Mouse (Mus musculus) midbrain, embryonic 16.5 days (tissue): ENCODE results near the gene Mark3. TPM values are rescaled to one million over a fixed set of nuclear protein-coding genes. Genes with fewer than 3 reads are reported as not detected.

Source experiments
- ATAC-seq: fragments of 200-750 bp; cut with Nextera tagmentation; 2 replicates; pipeline ENCODE4 v1.8.0; 2017; ENCODE audit warnings: moderate TSS enrichment
- H3K27ac ChIP-seq: fragments of 300-500 bp; sonication (generic); 2 replicates; pipeline ENCODE4 v1.5.1; 2014; ENCODE audit warnings: mild to moderate bottlenecking, low read length, mixed read lengths
- H3K27me3 ChIP-seq: fragments of 300-500 bp; sonication (generic); 2 replicates; pipeline ENCODE4 v1.6.1; 2014; ENCODE audit warnings: low read depth, low read length, mixed read lengths; ENCODE audit not compliant: control insufficient read depth, insufficient read depth
- H3K36me3 ChIP-seq: fragments of 300-500 bp; sonication (generic); 2 replicates; pipeline ENCODE4 v1.6.1; 2014; ENCODE audit warnings: mild to moderate bottlenecking, low read length, moderate library complexity, mixed read lengths; ENCODE audit not compliant: control insufficient read depth, insufficient read depth
- H3K4me1 ChIP-seq: fragments of 300-500 bp; sonication (generic); 2 replicates; pipeline ENCODE4 v1.6.1; 2014; ENCODE audit warnings: mild to moderate bottlenecking, low read length, mixed read lengths; ENCODE audit not compliant: control insufficient read depth, insufficient read depth
- H3K4me2 ChIP-seq: fragments of 300-500 bp; sonication (generic); 2 replicates; pipeline ENCODE4 v1.6.1; 2014; ENCODE audit warnings: mild to moderate bottlenecking, low read length, mixed read lengths
- H3K4me3 ChIP-seq: fragments of 300-500 bp; sonication (generic); 2 replicates; pipeline ENCODE4 v1.5.1; 2014; ENCODE audit warnings: low read depth, mild to moderate bottlenecking, low read length, moderate library complexity, mixed read lengths
- H3K9ac ChIP-seq: fragments of 300-500 bp; sonication (generic); 2 replicates; pipeline ENCODE4 v1.6.1; 2014; ENCODE audit warnings: low read depth, low read length, mixed read lengths
- H3K9me3 ChIP-seq: fragments of 300-500 bp; sonication (generic); replicated peaks from 2 replicates; pipeline ENCODE4 v1.6.1; 2014; ENCODE audit warnings: mild to moderate bottlenecking, low read length, mixed read lengths; ENCODE audit not compliant: control insufficient read depth, poor library complexity, severe bottlenecking
- WGBS: fragments of 180-500 bp; shearing (Covaris S2); extraction: QIAGEN DNeasy Blood & Tissue Kit; methylation state at CpG from one replicate; pipeline ENCODE4 v1.1.7; 2014; 5-methylcytosine and 5-hydroxymethylcytosine counted together
- polyA plus RNA-seq: library from polyadenylated mRNA; unstranded; fragments of >200 nt; fragmentation: Nextera tagmentation; extraction: Ambion mirVana; gene quantifications from 2 replicates; pipeline ENCODE4 v1.2.1, GENCODE M21; 2015

Gene Mark3
- polyA plus RNA-seq, 1 experiment from 2014 or later: 45.5 TPM

GRCm38 (mm10) chr12:111672581-111672980 lies 98.3 kb downstream of the Mark3 start:
- peak; percentile 21; the same call in 1 of the 2 replicates for ATAC-seq

GRCm38 (mm10) chr12:111674850-111675486 lies 100.6 kb downstream of the Mark3 start:
- Histone ChIP-seq H3K27ac (no peak overlapping the region), H3K4me2 (no peak overlapping the region), H3K4me1 (peaks cover 27% of the 10 kb centered on the region), H3K9me3 (no peaks in the 10 kb centered on the region), H3K27me3 (no peaks in the 10 kb centered on the region), H3K9ac (no peak overlapping the region), H3K36me3 (no peaks in the 10 kb centered on the region), H3K4me3 (no peak overlapping the region)
- WGBS: 59% methylated on average over 2 of the region's 2 CpGs
- ATAC-seq: no peak

More at GRCm38 (mm10) chr12:111672581-111672980, 98.3 kb downstream of the Mark3 start:
- H3K27me3 ChIP-seq: no peaks in the 10 kb centered on the region
- peaks cover 35% of the 10 kb centered on the region for H3K4me1 ChIP-seq
- H3K9ac ChIP-seq: peak overlapping the region; percentile 99
- 7% methylated on average over 12 of the region's 12 CpGs for WGBS
- peak overlapping the region; percentile 95 for H3K27ac ChIP-seq
- H3K36me3 ChIP-seq: no peaks in the 10 kb centered on the region
- H3K4me3 ChIP-seq: peak overlapping the region; percentile 95
- H3K4me2 ChIP-seq: peak overlapping the region; percentile 83
- no peaks in the 10 kb centered on the region for H3K9me3 ChIP-seq

DNA sequence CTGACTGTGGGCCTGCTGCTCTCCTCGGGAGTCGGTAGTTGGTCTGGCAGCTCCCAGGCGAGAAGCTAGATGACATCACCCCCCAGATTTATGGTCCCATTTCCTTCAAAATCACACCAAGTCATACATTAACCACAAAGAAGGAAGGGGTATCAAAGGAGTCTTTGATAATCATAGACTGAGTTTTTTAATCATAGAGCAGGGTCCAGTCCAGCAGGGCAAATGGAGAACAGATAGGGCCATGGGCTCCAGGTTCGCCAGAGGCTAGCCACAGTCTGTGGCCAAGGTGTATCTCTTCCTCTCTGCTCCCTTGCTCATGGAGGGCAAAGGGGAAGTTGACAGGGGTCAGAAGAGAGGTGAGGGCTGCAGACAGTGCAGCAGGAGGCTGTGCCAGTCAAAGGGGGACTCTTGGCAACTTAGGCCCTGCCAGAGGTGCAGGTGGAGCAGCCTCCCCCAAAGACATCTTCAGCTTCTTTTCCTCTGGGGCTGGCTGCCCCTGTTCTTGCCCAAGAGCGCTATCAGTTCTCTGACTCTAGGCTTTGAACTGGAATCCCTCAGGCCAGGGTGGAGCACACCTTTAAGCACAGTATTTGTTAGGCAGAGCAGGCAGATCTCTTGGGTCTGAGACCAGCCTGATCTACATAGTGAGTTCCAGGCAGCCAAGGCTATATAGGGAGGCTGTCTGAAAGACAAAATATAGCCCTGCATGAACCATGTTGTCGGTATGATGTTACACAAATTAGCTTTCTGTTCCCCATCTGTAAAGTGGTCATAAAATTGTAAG lies 101.7 kb downstream of the Mark3 start:
- ATAC-seq: no peak
- WGBS: 84% methylated on average over 6 of the region's 6 CpGs
- no peak overlapping the region for H3K27ac ChIP-seq
- no peaks in the 10 kb centered on the region for H3K36me3 ChIP-seq
- no peak overlapping the region for H3K4me2 ChIP-seq
- peaks cover 21% of the 10 kb centered on the region for H3K4me1 ChIP-seq
- no peaks in the 10 kb centered on the region for H3K9me3 ChIP-seq
- H3K27me3 ChIP-seq: no peaks in the 10 kb centered on the region
- no peak overlapping the region for H3K9ac ChIP-seq
- no peak overlapping the region for H3K4me3 ChIP-seq

DNA sequence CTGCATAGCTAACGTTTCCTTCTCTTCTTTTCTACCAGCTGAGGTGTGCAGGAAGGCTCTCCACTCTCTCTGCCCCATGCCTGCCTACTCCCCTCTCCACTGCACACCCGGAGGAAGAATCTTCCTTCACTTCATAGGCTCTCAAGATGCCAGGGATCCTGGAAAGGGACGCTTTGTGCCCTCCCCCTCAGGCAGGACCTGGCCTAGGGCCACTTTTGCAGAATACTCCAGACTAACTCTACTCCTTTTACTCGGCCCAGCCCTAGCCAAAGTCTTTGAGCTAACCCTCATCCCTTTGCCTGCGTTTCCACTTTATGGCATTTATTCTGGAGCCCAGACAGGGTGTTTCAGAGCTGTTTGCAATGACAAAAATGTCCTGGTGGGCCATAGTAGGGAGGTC lies 103.1 kb downstream of the Mark3 start:
- 7% methylated on average over 5 of the region's 5 CpGs for WGBS
- ATAC-seq: peak; percentile 9; the same call in 1 of the 2 replicates

DNA sequence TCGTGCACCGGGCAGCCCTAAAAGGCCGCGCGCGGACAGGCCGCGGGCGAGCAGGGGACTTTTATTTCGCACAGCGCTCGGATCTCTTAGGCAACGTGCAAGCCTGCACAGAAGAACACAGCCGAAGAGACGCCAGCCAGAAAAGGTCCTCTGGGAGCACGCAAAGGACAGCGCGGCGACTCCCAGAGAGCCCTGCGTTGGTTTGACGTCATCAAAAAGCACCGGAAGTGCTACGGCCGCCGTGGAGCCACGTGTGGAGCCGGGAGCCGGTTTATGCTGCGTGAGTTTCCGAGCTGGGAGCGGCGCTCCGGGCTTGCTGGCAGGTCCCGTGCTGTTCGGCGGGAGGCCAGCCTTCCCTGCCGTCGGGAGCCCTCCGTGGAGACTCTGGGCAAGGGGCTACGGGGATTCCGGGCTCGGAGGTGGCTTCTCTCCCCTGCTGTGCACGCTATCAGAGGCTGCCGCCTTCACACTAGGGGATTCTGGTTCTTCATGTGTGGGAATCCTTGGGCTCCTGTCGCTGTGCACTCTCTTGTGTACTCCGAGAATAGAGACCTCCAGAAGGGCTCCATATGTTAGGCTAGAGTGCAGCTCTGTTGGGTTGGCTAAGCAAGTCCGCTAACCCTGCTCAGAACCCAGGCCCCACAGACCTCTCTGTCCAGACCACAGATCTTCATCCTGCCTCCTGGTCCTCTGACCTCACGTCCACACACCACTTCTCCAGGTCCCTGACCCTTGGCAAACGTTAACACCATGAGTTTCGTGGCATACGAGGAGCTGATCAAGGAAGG lies 103.8 kb downstream of the Mark3 start, which contains the start of gene Trmt61a:
Gene Trmt61a (plus strand): TSS at position 224 of the 788 bp plus-strand sequence.
- Histone ChIP-seq H3K27ac (peak within 1 kb of the TSS; percentile 85), H3K4me3 (peak within 1 kb of the TSS; percentile 64), H3K27me3 (no peaks in the 10 kb centered on the region), H3K4me2 (peak within 1 kb of the TSS; percentile 93), H3K36me3 (no peaks in the 10 kb centered on the region), H3K9ac (peak within 1 kb of the TSS; percentile 73), H3K4me1 (peaks cover 14% of the 10 kb centered on the region), H3K9me3 (no peaks in the 10 kb centered on the region)
- under 1% methylated on average over 51 of the region's 51 CpGs for WGBS
- ATAC-seq: peak; percentile 91

More for the DNA sequence above, 103.1 kb downstream of the Mark3 start:
- Histone ChIP-seq H3K4me1 (peaks cover 21% of the 10 kb centered on the region), H3K27me3 (no peaks in the 10 kb centered on the region), H3K36me3 (no peaks in the 10 kb centered on the region), H3K9ac (peak overlapping the region; percentile 73), H3K27ac (peak overlapping the region; percentile 85), H3K4me2 (peak overlapping the region; percentile 93), H3K9me3 (no peaks in the 10 kb centered on the region), H3K4me3 (peak overlapping the region; percentile 64)

GRCm38 (mm10) chr12:111678670-111678933 lies 104.3 kb downstream of the Mark3 start:
- H3K9ac ChIP-seq: peak overlapping the region; percentile 73
- H3K36me3 ChIP-seq: no peaks in the 10 kb centered on the region
- peaks cover 14% of the 10 kb centered on the region for H3K4me1 ChIP-seq
- peak overlapping the region; percentile 93 for H3K4me2 ChIP-seq
- WGBS: 8% methylated on average over 13 of the region's 13 CpGs
- H3K9me3 ChIP-seq: no peaks in the 10 kb centered on the region
- H3K27me3 ChIP-seq: no peaks in the 10 kb centered on the region
- H3K4me3 ChIP-seq: peak overlapping the region; percentile 64
- ATAC-seq: no peak
- no peak overlapping the region for H3K27ac ChIP-seq

GRCm38 (mm10) chr12:111678997-111679396 lies 104.7 kb downstream of the Mark3 start:
- H3K4me1 ChIP-seq: peaks cover 14% of the 10 kb centered on the region
- WGBS: 57% methylated on average over 7 of the region's 7 CpGs
- ATAC-seq: no peak
- H3K27ac ChIP-seq: no peak overlapping the region
- no peaks in the 10 kb centered on the region for H3K36me3 ChIP-seq
- no peak overlapping the region for H3K9ac ChIP-seq
- no peaks in the 10 kb centered on the region for H3K9me3 ChIP-seq
- peak overlapping the region; percentile 64 for H3K4me3 ChIP-seq
- H3K27me3 ChIP-seq: no peaks in the 10 kb centered on the region
- peak overlapping the region; percentile 93 for H3K4me2 ChIP-seq

- no peak overlapping the region for H3K9ac ChIP-seq
- no peak overlapping the region for H3K27ac ChIP-seq
- ATAC-seq: no peak
- H3K4me1 ChIP-seq: peaks cover 14% of the 10 kb centered on the region
- no peaks in the 10 kb centered on the region for H3K9me3 ChIP-seq
- WGBS: 96% methylated on average over 13 of the region's 13 CpGs
- H3K36me3 ChIP-seq: no peaks in the 10 kb centered on the region
- H3K27me3 ChIP-seq: no peaks in the 10 kb centered on the region
- no peak overlapping the region for H3K4me3 ChIP-seq
- H3K4me2 ChIP-seq: no peak overlapping the region
Measured at GRCm38 (mm10) chr12:111680661-111681060, 106.3 kb downstream of the Mark3 start.
